11 mouse cellular contexts compared by ENCODE assay signal in the genomic region with DNA sequence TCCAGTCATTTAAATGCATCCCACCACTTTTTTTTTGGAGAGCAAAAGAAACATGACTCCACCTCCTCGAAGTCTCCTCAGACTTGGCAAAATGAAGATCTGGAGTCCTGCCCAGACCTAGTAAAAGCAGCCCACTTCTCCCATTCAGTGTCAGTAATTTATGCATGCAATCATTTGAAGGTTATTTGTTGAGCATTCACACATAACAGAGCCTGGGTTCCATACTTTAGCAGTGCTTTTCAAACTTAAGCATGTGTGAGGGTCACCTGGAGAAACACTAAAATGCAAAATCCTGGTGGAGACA.
DNase-seq lines count a peak whose midpoint lies in the region; ATAC-seq and TF ChIP-seq lines count a peak whose summit lies in the region.
"Had no signal": no experiment of that assay in that cellular context is flagged by ENCODE, and none has a peak within 500 bp of the region (broad histone marks: within the 10 kb centered on the region; RNA-seq: fewer than 3 reads in every experiment).

No protein-coding gene starts in this region.

- no peak overlapping the region for H3K4me2 ChIP-seq in embryonic facial prominence, embryonic 14.5 days (ENCODE audit: low read depth, low read length)
- H3K4me2 ChIP-seq in intestine, embryonic 16.5 days (ENCODE audit: low read depth, low read length): no peak overlapping the region
- H3K4me2 ChIP-seq: limb, embryonic 12.5 days had no signal

- H3K9me3 ChIP-seq in embryonic facial prominence, embryonic 14.5 days (ENCODE audit: control insufficient read depth, low read length): no peaks in the 10 kb centered on the region
- no peaks in the 10 kb centered on the region for H3K9me3 ChIP-seq in embryonic facial prominence, embryonic 10.5 days
- no peaks in the 10 kb centered on the region for H3K9me3 ChIP-seq in intestine, embryonic 16.5 days (ENCODE audit: control insufficient read depth, low read length)
- H3K9me3 ChIP-seq: limb, embryonic 12.5 days; midbrain, embryonic 10.5 days had no signal

- H3K27ac ChIP-seq in embryonic facial prominence, embryonic 14.5 days (replicated peaks; ENCODE audit: low read depth, low read length): no peak overlapping the region
- no peak overlapping the region for H3K27ac ChIP-seq in embryonic facial prominence, embryonic 10.5 days (replicated peaks)
- no peak overlapping the region for H3K27ac ChIP-seq in layer of hippocampus, adult 2 months
- H3K27ac ChIP-seq in intestine, embryonic 16.5 days (ENCODE audit: low read length): no peak overlapping the region
- H3K27ac ChIP-seq: limb, embryonic 12.5 days; midbrain, embryonic 10.5 days had no signal

- peaks cover 9% of the 10 kb centered on the region for H3K27me3 ChIP-seq in embryonic facial prominence, embryonic 14.5 days (replicated peaks; ENCODE audit: control insufficient read depth, insufficient read depth, low read length)
- peaks cover 99% of the 10 kb centered on the region for H3K27me3 ChIP-seq in embryonic facial prominence, embryonic 10.5 days (replicated peaks; ENCODE audit: low read depth, poor library complexity, severe bottlenecking)
- H3K27me3 ChIP-seq in intestine, embryonic 16.5 days (replicated peaks; ENCODE audit: control insufficient read depth, insufficient read depth, low read length): 0 out of 2 replicates have a peak, but pooled peaks cover 6% of the 10 kb centered on the region

- no peak for TF ChIP-seq POLR2A in brain, embryonic 14.5 days (IDR thresholded peaks at IDR 0.05; ENCODE audit: borderline replicate concordance, extremely low read depth, insufficient read depth, insufficient read length, poor library complexity, severe bottlenecking)

- ATAC-seq in embryonic facial prominence, embryonic 14.5 days (ENCODE audit: low read depth): no peak
- no peak for ATAC-seq in intestine, embryonic 16.5 days

- WGBS in embryonic facial prominence, embryonic 14.5 days: 41% methylated on average over 1 of the region's 1 CpGs
- 83% methylated on average over 1 of the region's 1 CpGs for WGBS in embryonic facial prominence, embryonic 10.5 days
- WGBS in intestine, embryonic 16.5 days: 48% methylated on average over 1 of the region's 1 CpGs

- DNase-seq in embryonic facial prominence, embryonic 14.5 days (ENCODE audit: low spot score): peak; percentile 76
- no peak for DNase-seq in embryonic facial prominence, embryonic 10.5 days (ENCODE audit: low spot score)
- peak; percentile 4 to 17 for DNase-seq in layer of hippocampus, adult 2 months (ENCODE audit: low spot score in 2 of 2)
- DNase-seq in layer of hippocampus, adult 18-20 months (ENCODE audit: low spot score in 2 of 2): no peak
- DNase-seq in brain, embryonic 14.5 days (ENCODE audit: low read depth): peak; percentile 91
- DNase-seq in kidney, postnatal 4 days: peak; percentile 45 to 55
- no peak for DNase-seq in embryo, embryonic 10.5 days (ENCODE audit: low spot score)
- DNase-seq: thymus, adult 2 months had no signal

- 0 out of 2 replicates have a peak, but pooled peaks cover 3% of the 10 kb centered on the region for H3K4me1 ChIP-seq in embryonic facial prominence, embryonic 14.5 days (ENCODE audit: control insufficient read depth, insufficient read depth, low read length)
- no peaks in the 10 kb centered on the region for H3K4me1 ChIP-seq in embryonic facial prominence, embryonic 10.5 days
- no peaks in the 10 kb centered on the region for H3K4me1 ChIP-seq in intestine, embryonic 16.5 days (ENCODE audit: control insufficient read depth, insufficient read depth, low read length)
- H3K4me1 ChIP-seq: limb, embryonic 12.5 days had no signal

- no peak for TF ChIP-seq CTCF in layer of hippocampus, adult 2 months (conservative IDR thresholded peaks at IDR 0.05)
- TF ChIP-seq CTCF in brain, embryonic 14.5 days (IDR thresholded peaks at IDR 0.05; ENCODE audit: borderline replicate concordance, extremely low read depth, insufficient read depth, insufficient read length): no peak

- H3K36me3 ChIP-seq in embryonic facial prominence, embryonic 14.5 days (ENCODE audit: control insufficient read depth, insufficient read depth, low read length): no peaks in the 10 kb centered on the region
- H3K36me3 ChIP-seq in embryonic facial prominence, embryonic 10.5 days (replicated peaks): no peaks in the 10 kb centered on the region
- H3K36me3 ChIP-seq in intestine, embryonic 16.5 days (ENCODE audit: control insufficient read depth, insufficient read depth, low read length): no peaks in the 10 kb centered on the region
- H3K36me3 ChIP-seq: limb, embryonic 12.5 days; midbrain, embryonic 10.5 days had no signal

- no peak overlapping the region for H3K4me3 ChIP-seq in embryonic facial prominence, embryonic 14.5 days (ENCODE audit: low read depth, low read length)
- no peak overlapping the region for H3K4me3 ChIP-seq in embryonic facial prominence, embryonic 10.5 days
- no peak overlapping the region for H3K4me3 ChIP-seq in layer of hippocampus, adult 2 months
- no peak overlapping the region for H3K4me3 ChIP-seq in intestine, embryonic 16.5 days (ENCODE audit: low read length)
- H3K4me3 ChIP-seq: limb, embryonic 12.5 days; midbrain, embryonic 10.5 days had no signal

- H3K9ac ChIP-seq in embryonic facial prominence, embryonic 14.5 days (ENCODE audit: low read depth, low read length): no peak overlapping the region
- H3K9ac ChIP-seq in intestine, embryonic 16.5 days (ENCODE audit: low read depth, low read length): no peak overlapping the region
- H3K9ac ChIP-seq: limb, embryonic 12.5 days had no signal

Comparison
In these comparisons a context has a peak if more than half of its experiments do, and no peak if none do; other contexts are left out.
1. DNase-seq: peak in embryonic facial prominence, embryonic 14.5 days (single experiment), layer of hippocampus, adult 2 months (2 of 2), brain, embryonic 14.5 days (single experiment) and kidney, postnatal 4 days (2 of 2); none in embryonic facial prominence, embryonic 10.5 days (single experiment), layer of hippocampus, adult 18-20 months (0 of 2) and embryo, embryonic 10.5 days (single experiment).